Mouse (Mus musculus) thymus, postnatal 36 days (tissue): Measurements from ENCODE around the gene Prpf40a.

Experiments
- DNase-seq, 2 experiments: peaks; one replicate each; pipeline ENCODE4 v3.0.0; 2022; ENCODE audit warnings: mixed read lengths in 2 of 2

Gene Prpf40a

DNA sequence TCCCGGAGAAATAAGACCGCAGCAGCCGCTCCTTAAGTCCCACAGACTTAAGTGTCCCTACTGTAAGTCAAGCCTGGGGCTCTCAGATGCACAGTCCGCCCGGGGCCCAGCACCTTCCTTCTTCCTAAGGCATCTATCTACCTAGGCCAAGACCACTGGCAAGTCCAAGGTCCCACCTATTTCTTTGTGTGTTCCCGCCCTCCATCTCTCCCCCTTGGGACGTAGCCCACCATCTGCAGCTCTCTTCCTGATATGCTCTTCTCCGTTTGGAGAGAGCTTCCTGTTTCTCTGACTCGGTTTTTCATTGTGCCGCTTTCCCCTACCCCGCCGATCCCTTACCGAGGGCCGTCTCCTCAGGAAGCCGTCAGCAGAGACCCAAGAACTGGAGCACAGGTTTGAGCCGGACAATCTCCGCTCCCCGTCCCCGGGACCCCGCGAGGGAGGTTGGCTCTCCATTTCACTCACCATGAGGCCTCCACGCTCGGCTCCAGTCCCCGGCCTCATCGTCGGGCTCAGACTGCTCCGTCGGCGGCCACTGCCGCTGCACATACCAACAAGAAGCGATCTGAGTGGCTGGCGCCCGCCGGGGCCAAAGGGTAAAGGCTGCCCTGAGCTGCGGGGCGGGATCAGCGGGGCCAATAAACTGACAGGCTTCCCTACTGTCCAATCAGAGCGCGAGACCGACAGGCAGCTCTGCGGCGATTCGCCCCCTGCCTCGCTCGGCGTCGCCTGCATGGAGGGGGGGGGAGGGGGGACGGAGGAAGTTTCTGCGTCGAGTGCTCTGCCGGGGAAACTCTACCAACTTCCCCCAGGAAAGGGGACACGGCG is at the start of gene Prpf40a:
Gene Prpf40a (minus strand): TSS at position 601 of the 828 bp plus-strand sequence.
- peak; percentile 99 to 100 for DNase-seq

DNA sequence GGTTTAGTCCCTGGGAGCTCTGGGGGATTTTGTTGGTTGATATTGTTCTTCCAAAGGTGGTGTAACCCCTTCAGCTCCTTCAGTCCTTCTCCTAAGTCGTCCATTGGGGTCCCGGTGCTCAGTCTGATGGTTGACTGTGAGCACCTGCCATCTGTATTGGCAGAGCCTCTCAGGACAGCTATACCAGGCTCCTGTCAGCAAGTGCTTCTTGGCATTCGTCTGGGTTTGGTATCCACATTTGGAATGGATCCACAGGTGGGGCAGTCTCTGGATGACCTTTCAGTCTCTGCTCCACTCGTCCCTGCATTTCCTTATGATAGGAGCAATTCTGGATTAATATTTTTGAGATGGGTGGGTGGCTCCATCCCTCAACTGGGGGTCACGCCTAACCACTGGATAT is 31.2 kb upstream of the Prpf40a start:
- DNase-seq, result no peak

DNA sequence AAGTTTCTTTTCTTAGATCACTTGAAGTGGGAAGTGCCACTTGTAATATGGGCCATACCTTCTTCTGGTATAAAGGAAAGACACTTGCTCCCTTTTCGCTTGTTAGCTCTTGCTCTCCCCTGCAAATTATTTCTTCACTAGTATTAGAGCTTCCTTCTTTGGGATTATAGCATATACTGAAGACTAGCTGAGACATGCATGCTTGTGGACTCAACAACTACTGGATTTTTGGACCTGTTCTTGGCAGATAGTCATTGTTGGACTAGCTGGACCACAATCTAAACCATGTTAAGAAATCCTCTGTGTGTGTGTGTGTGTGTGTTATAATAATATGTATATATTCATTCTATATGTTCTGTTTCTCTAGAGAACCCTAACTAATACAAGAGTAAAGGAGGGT is 22.4 kb upstream of the Prpf40a start:
- DNase-seq, result no peak

DNA sequence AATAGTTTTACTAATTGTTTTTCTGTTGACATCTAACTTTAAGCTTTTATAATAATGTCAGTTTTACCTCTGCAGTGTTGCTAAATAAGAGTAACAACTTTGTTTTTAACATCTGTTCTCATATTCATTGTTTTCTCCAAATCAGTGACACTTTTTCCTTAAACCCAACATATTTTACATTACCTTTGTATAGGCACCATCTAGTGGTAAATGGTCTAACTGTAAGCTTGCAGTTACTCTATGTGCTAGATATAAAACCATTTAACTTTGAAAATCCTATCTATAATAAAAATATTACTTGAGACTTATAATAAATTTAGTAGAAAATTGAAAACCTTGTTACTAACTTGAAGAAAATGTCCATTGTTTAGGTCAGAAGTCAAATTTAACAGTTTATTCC is 15.7 kb upstream of the Prpf40a start:
- DNase-seq, result no peak

DNA sequence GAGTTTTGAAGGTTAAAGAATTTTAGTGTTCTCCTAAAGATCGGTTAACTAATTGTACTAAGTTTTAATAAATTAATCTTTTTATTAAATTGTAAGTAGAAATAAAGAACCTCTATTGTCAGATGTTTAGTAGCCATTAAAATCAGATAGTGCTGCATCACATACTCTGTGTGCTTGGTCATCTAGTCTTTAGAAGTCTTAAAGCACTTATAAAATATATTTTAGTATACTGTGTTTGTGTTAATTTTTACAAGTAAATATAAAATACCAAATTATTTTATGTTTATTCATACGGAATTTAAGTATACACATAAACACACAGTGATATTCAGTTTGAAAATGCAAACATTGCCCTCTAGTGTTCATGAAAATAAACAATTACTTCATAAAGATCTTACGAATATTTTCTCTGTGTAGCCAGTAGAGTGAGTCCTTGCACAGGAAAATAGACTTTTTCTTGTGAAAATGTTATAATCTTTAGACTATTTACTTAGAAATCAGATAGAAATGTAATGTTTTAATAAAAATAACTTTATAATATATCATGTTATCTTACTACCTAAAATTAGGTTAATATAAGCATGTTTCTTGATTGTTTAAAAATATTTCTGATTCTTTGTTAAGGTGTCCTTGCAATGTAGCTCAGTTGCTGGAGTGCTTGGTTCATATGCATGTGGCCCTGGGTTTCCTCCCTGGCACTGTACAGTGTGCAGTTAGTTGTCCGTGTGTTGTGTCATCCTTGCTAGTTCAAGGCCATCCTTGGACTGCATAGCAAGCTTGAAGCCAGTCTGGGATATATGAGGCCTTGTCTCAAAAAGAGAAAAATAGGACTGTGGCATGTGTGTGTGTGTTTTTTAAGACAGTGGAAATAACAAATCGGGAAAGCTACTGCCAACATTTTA is 13.5 kb upstream of the Prpf40a start:
- DNase-seq, result no peak

DNA sequence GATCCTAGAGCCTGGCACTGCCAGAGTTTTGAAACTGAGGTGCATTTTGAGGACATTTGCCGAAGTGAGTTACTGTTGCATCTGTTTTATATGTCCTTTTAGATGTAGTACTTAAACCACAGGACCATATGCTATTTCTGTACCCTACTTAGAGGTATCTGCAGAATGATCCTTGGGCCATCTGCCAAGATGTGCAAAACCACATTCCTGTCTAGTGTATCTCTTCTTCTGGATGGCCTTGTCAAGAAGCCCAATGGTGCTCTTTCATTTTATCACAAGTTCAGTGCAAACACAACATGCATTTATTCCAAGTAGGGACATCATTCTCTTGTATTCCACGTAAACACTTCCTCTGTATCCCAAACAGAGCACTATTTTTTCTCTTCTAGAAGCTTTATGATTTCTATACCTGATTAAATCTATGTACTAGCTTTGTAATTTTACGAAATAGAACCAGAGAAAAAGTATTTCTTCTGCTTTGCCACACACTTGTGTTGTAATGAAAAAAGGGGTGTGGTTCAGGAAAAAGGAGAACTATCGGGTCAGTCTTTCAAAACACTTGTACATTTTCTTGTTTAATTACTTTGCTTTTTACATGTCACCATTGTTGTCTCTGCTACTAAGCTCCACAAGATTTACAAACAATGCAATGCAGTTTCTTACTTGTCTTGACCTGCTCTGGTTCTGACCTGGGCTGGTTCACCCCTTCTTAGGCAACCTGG is 9.2 kb upstream of the Prpf40a start:
- no peak for DNase-seq

DNA sequence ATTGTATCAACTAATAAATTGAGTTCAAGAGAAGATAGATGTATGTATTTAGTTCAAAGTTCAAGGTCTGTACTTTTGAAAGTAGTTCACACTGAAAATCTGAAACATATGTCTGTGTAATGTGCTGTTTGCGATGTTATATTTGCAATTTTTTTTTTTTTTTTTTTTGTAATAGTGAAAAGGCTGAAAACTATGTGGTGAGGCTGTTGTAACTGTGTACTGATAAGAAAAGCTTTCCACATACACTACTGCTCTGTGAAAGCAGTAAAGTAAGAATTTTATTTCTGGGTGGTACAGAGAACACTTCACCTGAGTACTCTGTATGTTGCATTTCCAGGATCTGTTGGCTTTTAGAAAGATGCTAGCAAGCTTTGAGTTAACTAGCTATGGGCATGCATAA is 8.1 kb upstream of the Prpf40a start:
- DNase-seq, result no peak

DNA sequence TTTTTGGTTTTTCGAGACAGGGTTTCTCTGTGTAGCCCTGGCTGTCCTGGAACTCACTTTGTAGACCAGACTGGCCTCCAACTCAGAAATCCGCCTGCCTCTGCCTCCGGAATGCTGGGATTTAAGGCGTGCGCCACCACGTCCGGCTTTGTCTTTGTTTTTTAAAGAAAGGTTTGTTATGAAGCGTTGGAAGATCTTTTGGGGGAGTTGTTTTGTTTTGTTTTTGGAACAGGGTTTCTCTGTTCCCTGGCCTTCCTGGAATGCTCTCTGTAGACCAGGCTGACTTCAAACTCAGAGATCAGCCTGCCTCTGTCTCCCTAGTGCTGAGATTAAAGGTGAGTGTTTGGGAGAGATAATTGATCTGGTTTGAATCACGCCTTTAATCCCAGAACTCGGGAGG is 5.3 kb upstream of the Prpf40a start:
- DNase-seq, result no peak

DNA sequence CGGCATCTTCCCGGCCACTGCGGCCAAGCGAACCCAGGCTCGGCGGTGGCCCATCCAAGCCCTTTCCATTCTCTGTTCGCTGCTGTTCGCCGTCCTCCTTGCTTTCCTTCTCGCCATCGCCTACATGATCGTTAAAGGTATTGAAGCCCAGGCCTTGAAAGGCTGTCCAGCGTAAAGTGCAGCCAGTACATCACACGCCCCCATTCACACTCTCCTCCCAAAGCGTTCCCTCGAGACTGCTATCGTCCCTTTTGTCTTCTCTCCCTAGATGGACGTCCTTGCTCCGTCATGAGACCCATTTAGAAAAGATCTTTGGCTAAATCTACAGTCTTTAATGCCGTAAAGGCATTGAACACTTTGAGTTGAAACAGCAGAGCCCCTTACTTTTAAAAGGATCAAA is 1.3 kb upstream of the Prpf40a start:
- no peak for DNase-seq

DNA sequence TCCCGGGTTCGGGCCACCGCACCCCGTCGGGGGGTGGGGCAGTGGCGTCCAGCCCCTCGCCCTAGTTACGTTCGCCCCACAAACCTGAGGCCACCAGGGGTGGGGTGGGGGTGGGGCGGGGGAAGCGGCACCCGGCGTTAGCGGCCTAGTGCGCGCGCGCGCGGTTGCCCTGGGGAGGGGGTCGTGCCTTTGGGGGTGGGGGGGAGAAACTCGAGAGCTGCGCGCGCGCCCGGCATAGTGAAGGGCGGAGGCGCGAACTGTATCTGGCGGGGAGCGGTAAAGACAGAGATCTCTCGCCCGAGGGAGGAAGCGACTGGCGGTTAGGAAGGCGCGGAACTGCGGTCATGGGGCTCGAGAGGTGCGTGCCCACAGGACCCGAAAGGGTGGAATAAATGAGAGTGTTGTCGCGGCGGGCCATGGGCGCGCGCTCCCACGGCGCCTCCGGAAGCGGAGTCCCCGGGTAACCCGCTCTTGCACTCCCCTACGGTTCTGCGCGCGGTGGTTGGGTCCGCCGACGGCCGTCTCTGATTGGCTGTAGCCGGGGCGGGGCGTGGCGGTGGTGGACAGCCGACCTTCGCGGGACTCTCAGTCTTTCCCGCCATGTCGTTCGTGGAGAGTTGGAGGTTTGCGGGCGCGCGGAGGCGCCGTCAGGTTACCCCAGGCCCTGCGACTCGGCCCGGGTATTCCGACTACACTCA is 588 bp upstream of the Prpf40a start, which contains the start of gene Arl6ip6:
Gene Arl6ip6 (plus strand): TSS at position 204 of the 698 bp plus-strand sequence.
- peak; percentile 99 for DNase-seq

DNA sequence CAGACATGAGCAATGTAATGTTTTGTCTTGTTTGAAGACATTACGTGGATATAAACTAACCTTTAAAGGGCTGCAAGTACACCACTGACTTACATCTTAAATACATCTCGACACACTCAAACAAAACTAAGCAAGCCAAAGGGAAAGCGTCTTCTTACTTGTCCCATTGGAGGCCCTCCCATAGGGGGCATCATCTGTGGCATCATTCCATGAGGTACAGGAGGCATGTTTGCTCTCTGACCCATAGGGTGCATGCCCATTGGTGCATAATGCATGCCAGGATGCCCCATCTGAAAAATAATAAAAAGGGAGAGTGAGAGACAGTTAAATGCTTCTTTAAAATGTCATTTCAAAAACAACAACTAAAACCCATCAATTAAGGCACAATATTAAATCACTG is 1.3 kb downstream of the Prpf40a start:
- DNase-seq, result peak in 1 of 2 experiments; percentile 20

DNA sequence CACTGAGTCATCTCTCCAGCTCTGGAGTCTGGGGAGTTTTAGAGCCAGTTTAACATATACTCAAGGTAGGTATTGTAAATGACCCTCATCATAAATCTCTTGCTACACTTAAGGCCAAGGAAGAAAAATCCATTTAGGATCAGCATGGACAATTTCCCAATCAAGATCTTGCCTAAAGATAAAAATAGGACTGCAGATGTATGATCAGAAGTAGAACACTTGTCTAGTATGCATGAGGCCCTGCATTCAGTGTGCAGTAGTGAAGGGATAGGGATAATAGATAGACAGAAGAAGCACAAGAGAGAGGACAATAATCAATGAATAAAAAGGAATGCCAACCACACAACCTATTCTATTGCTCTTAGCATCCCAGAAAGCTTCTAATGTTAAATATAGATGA is 11.2 kb downstream of the Prpf40a start:
- DNase-seq, result no peak

DNA sequence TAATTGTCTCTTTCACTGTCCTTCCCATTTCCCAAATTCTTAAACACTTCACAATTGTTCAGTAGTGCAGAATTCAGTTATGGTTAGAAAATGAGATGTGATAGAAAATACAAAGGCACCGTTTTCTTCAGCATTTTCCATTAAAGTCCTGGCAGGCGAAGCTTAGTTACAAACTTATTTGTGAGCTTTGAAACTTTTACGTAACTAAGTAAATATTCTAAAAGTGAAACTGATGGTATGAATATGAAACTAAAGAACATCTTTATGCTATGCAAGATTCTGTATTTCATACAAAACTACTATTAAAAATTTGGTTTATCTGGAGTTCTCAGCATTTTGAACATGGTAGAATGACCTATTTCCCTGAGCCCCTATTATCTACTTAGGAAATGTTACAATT is 12.1 kb downstream of the Prpf40a start:
- no peak for DNase-seq

DNA sequence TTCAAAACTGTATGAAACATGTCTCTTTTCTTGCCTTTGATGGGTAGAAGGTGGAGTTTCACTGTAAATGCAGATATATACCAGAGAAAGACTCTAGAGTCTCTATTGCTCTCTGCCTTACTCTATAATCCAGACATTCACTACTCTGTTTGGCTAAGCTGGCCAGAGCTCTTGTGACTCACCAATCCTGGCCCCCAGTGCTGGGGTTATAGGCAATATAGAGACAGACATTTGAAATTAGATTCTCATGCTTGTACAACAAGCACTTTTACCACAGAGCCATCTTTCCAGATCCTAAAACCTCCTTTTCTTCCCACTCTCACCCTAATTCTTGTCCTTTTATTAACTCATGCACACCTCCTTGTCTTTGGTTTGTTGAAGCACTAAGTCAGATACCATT is 17.1 kb downstream of the Prpf40a start:
- DNase-seq, result no peak

DNA sequence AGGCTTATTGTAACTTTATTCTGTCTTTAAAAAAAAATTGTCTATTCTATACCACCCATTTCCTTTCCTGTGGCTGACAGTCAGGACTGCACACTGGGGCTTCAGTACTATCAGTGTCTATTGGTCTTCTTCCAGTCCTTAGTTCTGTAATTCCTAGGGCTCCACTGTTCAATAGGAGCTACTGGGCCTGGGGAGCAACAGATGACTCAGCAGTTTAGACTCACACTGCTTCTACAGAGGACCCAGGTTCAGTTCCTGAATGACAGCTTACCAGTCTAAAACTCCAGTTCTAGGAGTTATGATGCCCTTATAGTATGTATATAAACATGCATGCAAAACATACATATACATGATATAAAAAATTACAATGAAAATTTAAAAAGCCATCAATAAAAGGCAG is 44.2 kb downstream of the Prpf40a start:
- no peak for DNase-seq

DNA sequence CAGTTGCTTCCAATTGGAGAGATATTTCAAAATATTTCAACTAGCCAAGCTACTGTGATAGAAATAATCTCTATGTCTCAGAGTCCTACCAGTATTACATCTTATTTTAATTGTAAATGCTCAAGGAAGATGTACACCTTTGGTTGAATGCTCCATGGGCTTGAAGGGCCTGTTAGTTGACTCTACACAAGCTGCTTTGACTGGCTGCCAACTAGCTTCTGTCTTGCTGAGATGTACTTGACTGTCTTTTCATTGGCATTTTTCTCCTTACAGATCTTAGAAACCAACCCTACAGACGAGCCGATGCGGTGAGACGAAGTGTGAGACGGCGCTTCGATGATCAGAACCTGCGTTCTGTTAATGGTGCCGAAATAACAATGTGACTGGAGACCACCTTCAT is 59.5 kb downstream of the Prpf40a start:
- DNase-seq, result no peak

DNA sequence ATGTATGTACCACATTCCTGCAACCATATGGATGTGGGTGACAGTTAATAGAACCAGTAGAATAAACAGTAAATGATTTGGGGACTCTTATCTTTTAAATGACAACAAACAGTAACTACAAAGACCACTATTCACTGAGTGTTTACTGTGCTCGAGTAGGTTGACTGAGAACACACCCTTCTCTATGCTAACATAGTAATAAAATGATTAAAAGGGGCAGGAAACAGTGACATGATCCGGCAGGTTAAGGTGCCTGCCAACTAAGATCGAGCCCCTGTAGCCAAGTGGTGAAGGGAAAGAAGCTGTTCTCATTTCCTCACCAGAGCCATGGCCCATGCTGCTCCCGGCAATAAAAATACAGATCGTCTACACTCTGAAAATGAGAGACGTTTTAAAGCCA is 62.0 kb downstream of the Prpf40a start:
- DNase-seq, result no peak

DNA sequence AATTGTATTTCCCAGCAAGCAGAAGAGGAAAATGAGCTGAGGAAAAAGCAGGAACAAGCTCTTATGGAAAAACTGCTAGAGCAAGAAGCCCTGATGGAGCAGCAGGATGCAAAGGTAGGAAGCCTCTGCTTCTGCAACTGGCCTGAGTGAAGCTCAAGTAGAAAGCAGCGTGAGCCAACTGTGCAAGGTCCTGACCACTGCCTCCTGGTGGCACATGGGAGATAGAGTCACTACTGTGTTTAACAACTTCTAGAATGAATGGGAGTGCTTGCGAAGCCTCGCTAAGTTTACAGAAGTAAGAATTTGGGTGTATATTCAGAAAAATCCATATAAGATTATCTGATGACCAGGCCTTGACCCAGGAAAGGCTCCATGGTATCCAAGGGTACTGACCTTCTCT is 65.1 kb downstream of the Prpf40a start:
- no peak for DNase-seq

DNA sequence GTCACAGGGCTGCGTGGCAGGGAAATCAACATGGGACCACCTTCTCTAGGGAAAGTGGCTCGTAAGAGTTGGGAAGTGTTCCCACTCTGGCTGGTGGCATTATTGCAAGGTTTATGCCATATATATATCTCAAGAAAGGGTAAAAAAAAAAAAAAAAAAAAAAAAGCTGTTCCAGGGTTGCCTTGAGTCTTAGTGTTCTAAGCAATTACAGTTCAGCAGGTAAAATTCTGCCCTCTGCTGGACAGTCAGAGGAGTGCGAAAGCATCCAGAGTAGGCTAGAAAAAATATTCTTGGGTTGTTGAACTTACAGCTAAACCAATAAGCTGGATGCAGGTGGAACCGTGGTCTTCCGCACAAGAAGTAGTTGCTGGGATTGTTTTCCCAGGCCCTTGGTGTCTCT is 69.3 kb downstream of the Prpf40a start:
- peak; percentile 17 to 22 for DNase-seq

DNA sequence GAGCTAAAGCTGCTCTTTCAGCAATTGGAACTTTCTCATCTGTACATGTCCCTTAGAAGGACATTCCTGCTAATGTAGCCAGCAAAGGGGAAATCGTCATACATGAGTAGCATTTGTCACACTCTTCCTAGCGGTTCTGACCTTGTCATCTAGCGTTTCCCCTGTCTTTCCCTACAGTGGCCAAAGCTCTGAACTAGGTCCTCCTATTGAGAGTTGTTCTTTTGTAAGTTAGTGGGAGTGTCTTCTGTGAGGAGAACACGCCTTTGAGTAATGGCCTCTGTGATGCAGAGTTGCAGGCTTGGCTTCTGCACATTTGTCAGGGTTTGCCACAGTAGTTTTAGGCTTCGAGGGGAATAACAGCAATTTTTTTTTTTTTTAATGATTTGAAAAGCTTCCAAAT is 82.5 kb downstream of the Prpf40a start:
- DNase-seq, result no peak

DNA sequence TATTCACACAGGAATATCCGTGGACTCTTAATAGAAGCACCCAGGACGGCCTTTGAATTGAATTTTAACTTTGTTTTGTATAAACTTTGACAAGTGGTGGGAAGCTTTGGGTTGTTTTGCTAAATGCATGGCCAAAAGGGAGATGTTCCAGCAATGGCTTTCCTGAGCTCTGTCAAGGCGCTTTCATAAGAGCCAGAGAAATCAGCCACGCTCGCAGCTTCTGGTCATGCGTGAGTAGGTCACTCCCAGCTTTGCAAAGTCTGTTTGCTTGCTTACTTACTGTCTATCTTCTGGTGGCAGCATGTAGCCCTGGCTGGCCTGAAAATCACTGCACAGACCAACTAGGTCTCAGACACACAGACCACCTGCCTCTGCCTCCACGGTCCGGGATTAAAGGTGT is 84.6 kb downstream of the Prpf40a start:
- DNase-seq, result no peak

DNA sequence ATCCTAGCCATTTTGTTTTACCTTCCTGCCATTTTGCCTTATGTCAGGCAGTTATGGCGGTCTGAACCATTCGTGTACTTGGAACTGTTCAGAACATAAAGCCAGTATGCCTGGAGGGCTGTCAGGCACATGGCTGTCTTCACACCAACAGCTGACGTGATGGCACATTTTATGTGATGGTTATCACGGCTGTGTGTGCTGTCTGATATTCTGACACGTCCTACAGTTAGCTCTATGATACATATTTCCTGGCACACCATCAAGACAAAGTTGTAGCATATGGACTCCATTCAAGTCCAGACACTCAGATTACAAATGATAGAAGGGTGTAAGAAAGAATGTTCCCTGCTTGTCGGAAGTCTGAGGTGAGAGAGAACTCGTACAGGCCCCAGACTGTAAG is 85.0 kb downstream of the Prpf40a start:
- DNase-seq, result no peak

DNA sequence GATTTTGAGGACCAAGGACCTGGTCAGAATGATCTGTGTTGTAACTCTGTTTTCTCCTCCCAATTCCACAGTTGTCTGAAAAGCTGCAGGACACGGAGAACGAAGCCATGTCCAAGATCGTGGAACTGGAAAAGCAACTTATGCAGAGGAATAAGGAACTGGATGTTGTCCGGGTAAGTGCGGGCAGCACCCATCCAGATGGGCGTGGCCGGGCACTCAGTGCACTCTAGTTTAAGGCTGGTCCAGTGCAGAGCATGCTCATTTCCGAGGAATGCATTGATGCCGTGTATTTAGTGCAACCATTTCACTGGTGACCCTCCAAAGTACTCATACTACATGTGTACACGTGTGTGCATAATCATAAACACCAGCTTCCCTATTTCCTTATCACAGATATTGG is 85.7 kb downstream of the Prpf40a start:
- DNase-seq, result no peak
